Mouse (Mus musculus) spleen, adult 2 months (tissue): ENCODE results near the gene Ckap2l.

ENCODE experiments used
- CTCF ChIP-seq: fragments of 200-500 bp; IDR thresholded peaks from 2 replicates; pipeline ENCODE4 v1.5.1; 2011; ENCODE audit warnings: mild to moderate bottlenecking, inconsistent platforms; ENCODE audit not compliant: insufficient read depth, insufficient read length, insufficient replicate concordance; ENCODE audit errors: extremely low read depth
- POLR2A ChIP-seq: fragments of 200-500 bp; IDR thresholded peaks from 2 replicates; pipeline ENCODE4 v1.6.1; 2011; ENCODE audit warnings: low read depth, low read length, inconsistent platforms

DNA sequence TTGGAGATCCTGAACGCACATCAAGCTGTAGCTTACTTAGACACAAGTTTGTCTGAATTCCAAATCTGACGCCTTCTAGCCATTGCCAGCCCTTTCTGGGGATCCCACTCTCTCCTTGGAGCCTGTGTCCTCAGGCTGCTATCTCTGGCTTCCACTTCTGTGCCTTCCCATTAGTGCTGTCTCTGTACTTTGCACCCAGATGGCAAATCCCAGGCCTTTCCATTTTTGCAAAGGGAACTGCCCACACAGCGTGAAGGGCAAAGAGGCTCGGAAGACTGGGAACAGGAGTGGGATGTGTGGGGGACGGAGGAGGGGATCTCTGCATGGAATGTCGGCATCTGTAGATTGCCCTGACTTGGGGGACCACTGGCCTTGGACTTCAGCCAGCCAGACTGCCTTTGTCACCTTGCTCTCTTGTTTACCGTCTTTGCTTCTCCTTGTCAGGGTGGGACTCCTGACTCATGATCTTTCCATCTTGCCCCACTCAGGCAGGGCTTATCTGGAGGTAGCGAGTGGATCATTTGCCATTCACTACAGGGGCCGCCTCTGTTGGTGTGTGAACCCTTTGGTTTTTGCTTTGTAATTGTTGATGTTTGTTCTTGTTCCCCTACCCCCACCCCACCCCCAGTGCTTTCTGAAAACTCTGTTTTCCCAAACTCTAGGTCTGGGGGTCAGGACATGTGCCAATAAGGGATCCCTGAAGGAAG lies 56.1 kb downstream of the Ckap2l start:
- TF ChIP-seq CTCF (no peak), POLR2A (no peak)
